Comparison of ENCODE assay signal across 8 mouse cellular contexts in genomic region chr10:88356983-88357559, GRCm38 (mm10). TPM values are rescaled to one million over a fixed set of nuclear protein-coding genes. Genes with fewer than 3 reads are reported as not detected.
DNase-seq lines count a peak whose midpoint lies in the region; ATAC-seq and TF ChIP-seq lines count a peak whose summit lies in the region.

No protein-coding gene starts in this region.

- no peak overlapping the region for H3K27ac ChIP-seq in forebrain, embryonic 14.5 days (ENCODE audit: low read depth, low read length)
- H3K27ac ChIP-seq in layer of hippocampus, adult 2 months = peak overlapping the region; percentile 75
- H3K27ac ChIP-seq in lung, embryonic 15.5 days = peak overlapping the region; percentile 61

- TF ChIP-seq CTCF in C2C12 (IDR thresholded peaks at IDR 0.05; ENCODE audit: control insufficient read depth, insufficient read depth, insufficient read length) = no peak
- no peak for TF ChIP-seq CTCF in layer of hippocampus, adult 2 months (conservative IDR thresholded peaks at IDR 0.05)

- no peaks in the 10 kb centered on the region for H3K9me3 ChIP-seq in forebrain, embryonic 14.5 days (replicated peaks; ENCODE audit: control insufficient read depth, low read length)
- H3K9me3 ChIP-seq in lung, embryonic 15.5 days = no peaks in the 10 kb centered on the region

- no peaks in the 10 kb centered on the region for H3K79me2 ChIP-seq in C2C12 (ENCODE audit: control insufficient read depth, insufficient read depth)

- peak overlapping the region; percentile 85 for H3ac ChIP-seq in C2C12 (ENCODE audit: control insufficient read depth, insufficient read length, low read depth)

- peak; percentile 90 for DNase-seq in adrenal gland, postnatal 14 days
- peak; percentile 49 for DNase-seq in forebrain, embryonic 14.5 days (ENCODE audit: low spot score)
- peak; percentile 77 for DNase-seq in heart, postnatal 4 days
- peak; percentile 26 to 61 for DNase-seq in layer of hippocampus, adult 2 months (ENCODE audit: low spot score in 2 of 2)
- DNase-seq in thymus, adult 18-20 months = peak; percentile 43 to 45

- 3% methylated on average over 43 of the region's 47 CpGs for WGBS in forebrain, embryonic 14.5 days
- 6% methylated on average over 39 of the region's 47 CpGs for WGBS in lung, embryonic 15.5 days

- H3K9ac ChIP-seq in forebrain, embryonic 14.5 days (ENCODE audit: low read length) = peak overlapping the region; percentile 67
- peak overlapping the region; percentile 70 for H3K9ac ChIP-seq in lung, embryonic 15.5 days

- no peaks in the 10 kb centered on the region for H3K79me3 ChIP-seq in C2C12 (ENCODE audit: low read depth)

- no peaks in the 10 kb centered on the region for H3K27me3 ChIP-seq in C2C12 (ENCODE audit: control insufficient read depth, insufficient read depth, insufficient read length)
- 0 out of 2 replicates have a peak, but pooled peaks cover 9% of the 10 kb centered on the region for H3K27me3 ChIP-seq in forebrain, embryonic 14.5 days (replicated peaks; ENCODE audit: control insufficient read depth, insufficient read depth, low read length)
- no peaks in the 10 kb centered on the region for H3K27me3 ChIP-seq in lung, embryonic 15.5 days

- peak; percentile 77 for ATAC-seq in forebrain, embryonic 14.5 days
- ATAC-seq in lung, embryonic 15.5 days (ENCODE audit: borderline replicate concordance, extremely low read depth, low FRiP score, low TSS enrichment) = peak; percentile 87
- ATAC-seq in neutrophil, adult 5-6 weeks (ENCODE audit: extremely low read depth, insufficient number of reproducible peaks, low FRiP score, poor library complexity, severe bottlenecking) = peak; percentile 92

- H3K4me2 ChIP-seq in forebrain, embryonic 14.5 days (ENCODE audit: low read length) = peak overlapping the region; percentile 68
- peak overlapping the region; percentile 87 for H3K4me2 ChIP-seq in lung, embryonic 15.5 days

- H3K36me3 ChIP-seq in C2C12 (ENCODE audit: control insufficient read depth, insufficient read depth) = no peaks in the 10 kb centered on the region
- H3K36me3 ChIP-seq in forebrain, embryonic 14.5 days (ENCODE audit: control insufficient read depth, insufficient read depth, low read length) = no peaks in the 10 kb centered on the region
- H3K36me3 ChIP-seq in lung, embryonic 15.5 days = no peaks in the 10 kb centered on the region

- H3K4me3 ChIP-seq in C2C12 (ENCODE audit: insufficient read depth, poor library complexity, severe bottlenecking) = peak overlapping the region; percentile 39
- peak overlapping the region; percentile 49 for H3K4me3 ChIP-seq in forebrain, embryonic 14.5 days (ENCODE audit: low read depth, low read length)
- peak overlapping the region; percentile 81 for H3K4me3 ChIP-seq in layer of hippocampus, adult 2 months
- H3K4me3 ChIP-seq in lung, embryonic 15.5 days = peak overlapping the region; percentile 70

- H3K4me1 ChIP-seq in forebrain, embryonic 14.5 days (ENCODE audit: control insufficient read depth, insufficient read depth, low read length) = peaks cover 3% of the 10 kb centered on the region; the same call in 1 of the 2 replicates
- H3K4me1 ChIP-seq in lung, embryonic 15.5 days = peaks cover 4% of the 10 kb centered on the region

TF ChIP-seq in C2C12, 6 proteins besides CTCF, POLR2A, EP300 and RAD21:
- TF ChIP-seq MAX (IDR thresholded peaks at IDR 0.05) = no peak
- TF ChIP-seq USF1 (IDR thresholded peaks at IDR 0.05; ENCODE audit: low read depth) = no peak
- TF ChIP-seq FOSL1 (IDR thresholded peaks at IDR 0.05; ENCODE audit: insufficient read depth, low read length, poor library complexity, severe bottlenecking) = no peak
- peak; percentile 92 for TF ChIP-seq CEBPB (IDR thresholded peaks at IDR 0.05; ENCODE audit: low read depth)
- no peak for TF ChIP-seq MYOG (IDR thresholded peaks at IDR 0.05; ENCODE audit: control insufficient read depth, extremely low read depth, insufficient read length)

RNA-seq across cellular contexts. Expression of gene Dram1, which starts 21.8 kb away (rescaled TPM):
- 1.7 TPM for polyA plus RNA-seq in C2C12 (2012; fragmentation: generic; extraction: Trizol)
- total RNA-seq in adrenal gland, postnatal 14 days (2021) = 6.0 and 7.8 TPM in 2 replicates
- 0.44 and 0.84 TPM in 2 replicates for polyA plus RNA-seq in forebrain, embryonic 14.5 days (2014; fragmentation: Nextera tagmentation; extraction: Ambion mirVana)
- total RNA-seq in heart, postnatal 4 days (2021) = 1 to 10 TPM; 2.8 to 3.1 TPM
- total RNA-seq in layer of hippocampus, adult 2 months (2021) = 1 to 10 TPM in 1 of 2 experiments, under 1 TPM in 1; 0.88 to 1.5 TPM
- 71.7 and 81.0 TPM in 2 replicates for polyA plus RNA-seq in lung, embryonic 15.5 days (2015; fragmentation: Nextera tagmentation; extraction: Ambion mirVana)
- total RNA-seq in neutrophil, adult 5-6 weeks (2017) = 20.1 and 22.1 TPM in 2 replicates

RNA-seq across cellular contexts. Expression of gene Gnptab, which starts 21.9 kb away (rescaled TPM):
- 7.5 TPM for polyA plus RNA-seq in C2C12 (2012; fragmentation: generic; extraction: Trizol)
- total RNA-seq in adrenal gland, postnatal 14 days (2021) = 25.0 and 26.1 TPM in 2 replicates
- polyA plus RNA-seq in forebrain, embryonic 14.5 days (2014; fragmentation: Nextera tagmentation; extraction: Ambion mirVana) = 9.8 and 11.9 TPM in 2 replicates
- 10 to 100 TPM; 36.5 to 36.6 TPM for total RNA-seq in heart, postnatal 4 days (2021)
- total RNA-seq in layer of hippocampus, adult 2 months (2021) = 10 to 100 TPM; 72.6 to 74.4 TPM
- polyA plus RNA-seq in lung, embryonic 15.5 days (2015; fragmentation: Nextera tagmentation; extraction: Ambion mirVana) = 16.2 and 17.8 TPM in 2 replicates
- 34.7 and 35.9 TPM in 2 replicates for total RNA-seq in neutrophil, adult 5-6 weeks (2017)
